Mouse (Mus musculus) common myeloid progenitor, adult 5-6 weeks (primary cell): ENCODE results near the gene B3gnt2. TPM values are rescaled to one million over a fixed set of nuclear protein-coding genes. Genes with fewer than 3 reads are reported as not detected.

Experiments used
- ATAC-seq: replicated peaks from 2 replicates; pipeline ENCODE4 v1.8.0; 2016; ENCODE audit warnings: low read depth, mild to moderate bottlenecking, moderate TSS enrichment, inconsistent platforms; ENCODE audit not compliant: poor library complexity, severe bottlenecking
- total RNA-seq: library from RNA; stranded (forward); fragments of 200-1000, 187-1606 nt; gene quantifications from 2 replicates; pipeline ENCODE4 v1.2.3, GENCODE M21; 2017

The B3gnt2 gene
- 3.8 and 8.8 TPM in 2 replicates for total RNA-seq

GRCm38 (mm10) chr11:22860335-22861227 lies at the start of gene B3gnt2:
Gene B3gnt2, minus strand, starts transcription at chr11:22860961.
- ATAC-seq: peak; percentile 14

DNA sequence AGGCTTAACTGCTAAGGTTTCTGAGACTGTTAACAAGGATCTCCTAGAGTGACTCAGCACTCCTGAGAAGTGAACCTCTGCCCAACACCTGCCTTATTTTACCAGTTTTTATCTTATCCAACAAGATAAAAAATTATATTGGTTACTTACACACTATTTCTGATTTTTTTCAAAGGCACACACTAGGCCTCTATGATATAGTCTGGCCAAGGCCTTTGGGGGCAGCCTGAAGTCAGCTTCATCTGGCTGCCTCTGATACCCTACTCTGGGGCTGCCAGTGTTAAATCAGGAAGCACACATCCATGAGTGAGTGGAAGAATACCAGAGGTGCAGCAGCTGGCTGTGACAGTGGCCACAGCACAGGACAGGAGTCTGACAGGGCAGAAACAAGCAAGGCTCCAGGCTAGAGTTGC lies 45.7 kb upstream of the B3gnt2 start:
- ATAC-seq: 0 out of 2 replicates have a peak, but pooled peaks have one; percentile 29

GRCm38 (mm10) chr11:22902923-22903322 lies 42.2 kb upstream of the B3gnt2 start:
- no peak for ATAC-seq

DNA sequence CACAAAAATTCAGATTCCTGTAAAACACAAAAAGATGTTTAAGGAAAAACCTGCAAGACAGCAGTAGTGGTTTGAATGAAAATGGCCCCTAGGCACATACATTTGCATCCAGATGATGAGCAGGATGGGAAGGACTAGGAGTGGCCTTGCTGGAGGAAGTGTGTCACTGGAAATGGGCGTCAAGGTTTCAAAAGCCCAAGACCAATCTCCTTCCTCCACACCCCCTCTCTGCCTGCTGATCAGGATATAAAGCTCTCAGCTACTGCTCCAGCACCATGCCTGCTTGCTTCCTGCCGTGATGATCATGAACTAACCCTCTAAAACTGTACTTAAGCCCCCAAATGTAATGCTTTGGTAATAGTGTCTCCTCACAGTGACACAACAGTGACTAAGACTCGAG lies 39.3 kb upstream of the B3gnt2 start:
- ATAC-seq: no peak

DNA sequence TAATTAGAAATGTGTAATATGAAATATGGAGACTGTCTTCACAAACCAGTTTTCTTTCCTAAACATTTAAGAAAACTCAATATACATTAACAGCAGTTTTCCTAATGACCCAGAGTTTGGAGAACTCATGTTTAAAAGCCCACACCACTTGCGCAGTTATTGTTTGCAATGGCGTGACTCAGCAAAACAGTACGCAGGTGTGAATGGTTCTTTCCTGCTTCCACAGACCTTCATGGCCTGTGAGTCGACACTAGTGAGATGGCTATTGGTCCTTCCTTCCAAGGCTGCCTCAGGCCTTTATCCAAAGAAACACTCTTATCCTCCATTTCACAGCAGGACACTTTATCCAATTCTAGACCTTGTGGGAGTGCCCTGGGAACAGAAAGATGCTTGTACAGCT lies 36.9 kb upstream of the B3gnt2 start:
- ATAC-seq: no peak

GRCm38 (mm10) chr11:22897127-22897526 lies 36.4 kb upstream of the B3gnt2 start:
- ATAC-seq: peak; percentile 55; the same call in 1 of the 2 replicates

DNA sequence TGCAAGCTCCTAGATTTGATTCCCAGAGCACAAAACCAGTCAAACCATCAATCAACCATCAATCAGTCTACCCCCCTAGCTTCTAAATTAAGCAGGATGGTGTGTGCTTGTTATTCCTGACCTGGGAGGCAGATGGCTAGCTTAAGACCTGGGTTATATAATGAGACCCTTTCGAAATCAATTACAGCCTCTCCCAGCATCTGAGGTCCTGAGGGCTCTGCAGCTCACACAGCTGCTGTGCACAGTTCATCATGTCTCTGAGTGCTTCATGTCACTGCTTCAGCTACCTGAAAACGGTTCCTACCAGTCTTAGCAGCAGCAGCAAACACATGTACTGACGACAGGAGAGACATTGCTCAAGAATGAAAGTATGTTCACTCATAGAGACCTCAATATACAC lies 32.3 kb upstream of the B3gnt2 start:
- ATAC-seq: no peak

GRCm38 (mm10) chr11:22892466-22892865 lies 31.7 kb upstream of the B3gnt2 start:
- ATAC-seq: no peak

GRCm38 (mm10) chr11:22891876-22892275 lies 31.1 kb upstream of the B3gnt2 start:
- ATAC-seq: peak; percentile 62

GRCm38 (mm10) chr11:22891242-22891641 lies 30.5 kb upstream of the B3gnt2 start:
- peak; percentile 69 for ATAC-seq

GRCm38 (mm10) chr11:22889224-22889623 lies 28.5 kb upstream of the B3gnt2 start:
- no peak for ATAC-seq

DNA sequence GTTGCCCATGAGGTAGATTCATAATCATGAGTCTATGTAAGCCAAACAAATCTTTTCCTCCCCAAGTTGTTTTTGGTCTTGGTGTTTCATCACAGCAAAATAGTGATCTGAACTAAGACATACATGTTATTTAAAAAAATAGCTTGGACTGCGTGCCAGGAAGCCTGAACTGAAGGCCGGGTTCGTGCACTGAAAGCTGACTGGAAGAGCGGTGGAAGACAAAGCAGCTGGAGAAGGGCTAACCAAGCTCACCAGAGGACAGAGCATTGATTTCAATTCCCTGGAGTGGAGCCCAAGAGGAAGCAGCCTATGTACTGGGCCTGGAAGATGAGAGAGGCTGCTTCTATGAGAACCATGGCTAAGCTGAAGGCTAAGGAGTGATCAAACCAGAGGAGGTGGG lies 26.2 kb upstream of the B3gnt2 start:
- no peak for ATAC-seq

DNA sequence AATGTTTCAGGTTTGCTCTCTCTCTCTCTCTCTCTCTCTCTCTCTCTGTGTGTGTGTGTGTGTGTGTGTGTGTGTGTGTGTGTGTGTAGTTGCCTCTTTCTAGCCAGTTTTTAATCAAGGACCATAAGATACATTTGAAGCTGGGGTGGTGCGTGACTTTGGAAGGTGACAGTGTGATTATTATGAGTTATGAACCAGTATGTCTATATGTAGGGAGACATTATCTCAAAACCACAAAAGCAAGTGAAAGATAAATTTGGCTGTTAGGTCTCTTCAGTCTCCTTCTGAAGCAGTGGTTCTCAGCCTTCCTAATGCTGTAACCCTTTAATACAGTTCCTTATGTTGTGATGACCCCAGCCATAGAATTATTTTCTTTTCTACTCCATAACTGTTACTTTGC lies 24.6 kb upstream of the B3gnt2 start:
- ATAC-seq: no peak

- no peak for ATAC-seq
These were observed 22.9 kb upstream of the B3gnt2 start for GRCm38 (mm10) chr11:22883676-22884075.

DNA sequence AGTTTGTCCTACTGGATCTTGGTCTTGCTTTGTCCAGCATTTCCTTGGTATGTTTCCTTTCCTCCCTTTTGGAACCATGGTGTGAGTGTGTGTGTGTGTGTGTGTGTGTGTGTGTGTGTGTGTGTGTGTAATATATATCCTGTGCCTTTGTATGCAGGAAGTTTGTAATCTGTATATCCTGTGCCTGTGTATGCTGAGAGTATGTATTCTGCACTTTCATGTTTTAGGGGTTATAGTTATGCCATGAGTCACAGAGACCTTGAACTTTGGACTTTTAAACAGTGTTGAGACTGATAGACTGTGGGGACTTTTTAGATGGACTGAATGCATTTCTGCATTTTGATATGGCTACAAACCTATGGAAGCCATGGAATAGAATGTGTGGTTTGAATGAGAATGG lies 22.2 kb upstream of the B3gnt2 start:
- no peak for ATAC-seq

DNA sequence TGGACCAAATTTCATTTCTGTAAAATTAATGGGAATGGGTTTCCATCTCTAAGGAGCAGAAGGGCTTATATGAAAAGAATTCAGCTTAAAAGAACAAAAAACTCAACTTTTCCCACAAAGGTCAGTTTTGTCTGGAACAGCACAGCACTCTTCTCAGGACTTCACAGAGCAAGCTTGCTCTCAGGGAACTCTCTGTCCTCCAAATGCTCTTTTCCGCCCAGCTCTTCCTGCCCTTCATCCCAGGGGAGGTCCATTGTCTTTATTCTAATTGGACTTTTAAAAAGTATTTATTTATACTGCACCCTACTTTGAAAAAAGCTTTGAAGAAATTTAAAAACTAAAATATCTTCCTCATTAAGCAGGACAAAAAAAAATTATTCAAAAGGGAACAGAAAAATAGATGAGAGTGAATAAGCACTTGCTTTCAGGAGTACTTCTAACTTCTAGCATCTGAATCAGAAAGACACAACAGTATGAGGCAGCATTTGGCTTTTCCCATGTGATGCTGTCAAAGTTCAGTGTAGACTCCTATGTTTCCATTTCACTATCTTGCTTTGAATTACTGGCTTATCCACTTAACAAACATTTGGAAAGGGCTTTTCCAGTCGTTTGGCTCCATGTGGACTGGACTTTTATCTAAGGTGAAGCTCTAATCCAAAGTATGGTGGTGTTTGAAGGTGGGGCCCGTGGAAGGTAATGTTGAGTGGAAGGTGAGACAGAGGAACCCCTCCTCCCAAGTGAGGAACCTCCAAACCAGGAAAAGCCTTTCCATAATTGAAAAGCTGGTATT lies 19.8 kb upstream of the B3gnt2 start:
- ATAC-seq: no peak

- ATAC-seq: no peak
These were observed 18.9 kb upstream of the B3gnt2 start for GRCm38 (mm10) chr11:22879645-22880044.

GRCm38 (mm10) chr11:22876680-22877330 lies 16.0 kb upstream of the B3gnt2 start:
- peak; percentile 62 for ATAC-seq

DNA sequence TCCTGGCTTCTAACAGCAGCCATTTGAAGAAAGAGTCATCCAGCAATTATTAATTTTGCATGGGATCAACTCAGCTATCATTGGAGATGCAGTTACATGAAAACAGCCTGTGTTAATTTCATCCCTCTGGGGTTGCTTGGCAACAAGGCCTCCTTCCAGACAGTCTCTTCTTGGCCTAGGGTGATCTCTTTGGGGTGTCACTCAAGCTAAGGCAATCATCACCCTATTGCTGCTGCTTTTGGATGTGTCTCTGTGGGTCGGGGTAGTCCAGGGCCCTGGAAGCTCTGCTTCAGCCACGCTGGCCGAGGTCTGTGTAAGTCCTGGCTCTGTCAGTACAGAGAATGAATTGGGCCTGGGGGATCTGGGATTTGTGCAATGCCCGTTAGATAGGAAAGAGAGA lies 14.5 kb upstream of the B3gnt2 start:
- no peak for ATAC-seq

GRCm38 (mm10) chr11:22874747-22875146 lies 14.0 kb upstream of the B3gnt2 start:
- no peak for ATAC-seq

GRCm38 (mm10) chr11:22873383-22873782 lies 12.6 kb upstream of the B3gnt2 start:
- no peak for ATAC-seq
